Comparison of ENCODE assay signal across 20 mouse cellular contexts in genomic region chr11:98671857-98672256, GRCm38 (mm10). TPM values are rescaled to one million over a fixed set of nuclear protein-coding genes. Genes with fewer than 3 reads are reported as not detected.
DNase-seq lines count a peak whose midpoint lies in the region; ATAC-seq and TF ChIP-seq lines count a peak whose summit lies in the region.
"Had no signal": no experiment of that assay in that cellular context is flagged by ENCODE, and none has a peak within 500 bp of the region (broad histone marks: within the 10 kb centered on the region; RNA-seq: fewer than 3 reads in every experiment).

No protein-coding gene starts in this region.

- intact Hi-C loops in left cerebral cortex, adult 2 months (cut with DNase I), result no loop called here

- no peak for TF ChIP-seq CTCF in left cerebral cortex, adult 2 months (IDR thresholded peaks at IDR 0.05)

- no peak overlapping the region for H3K4me3 ChIP-seq in forebrain, embryonic 11.5 days (ENCODE audit: low read depth, low read length)
- no peak overlapping the region for H3K4me3 ChIP-seq in forebrain, embryonic 12.5 days (replicated peaks)
- H3K4me3 ChIP-seq in liver, embryonic 13.5 days (replicated peaks), result no peak overlapping the region
- no peak overlapping the region for H3K4me3 ChIP-seq in left cerebral cortex, adult 2 months
- no peak overlapping the region for H3K4me3 ChIP-seq in limb, embryonic 10.5 days
- H3K4me3 ChIP-seq: hindbrain, embryonic 13.5 days; limb, embryonic 13.5 days; midbrain, embryonic 13.5 days had no signal

- no peaks in the 10 kb centered on the region for H3K4me1 ChIP-seq in forebrain, embryonic 11.5 days (replicated peaks; ENCODE audit: control insufficient read depth, insufficient read depth, low read length)
- H3K4me1 ChIP-seq in forebrain, embryonic 12.5 days, result no peaks in the 10 kb centered on the region
- peaks cover 21% of the 10 kb centered on the region for H3K4me1 ChIP-seq in liver, embryonic 13.5 days (replicated peaks)
- no peaks in the 10 kb centered on the region for H3K4me1 ChIP-seq in limb, embryonic 10.5 days
- H3K4me1 ChIP-seq: hindbrain, embryonic 13.5 days; limb, embryonic 13.5 days; midbrain, embryonic 13.5 days had no signal

- H3K9ac ChIP-seq in forebrain, embryonic 11.5 days (ENCODE audit: low read length), result no peak overlapping the region
- no peak overlapping the region for H3K9ac ChIP-seq in forebrain, embryonic 12.5 days
- peak overlapping the region; percentile 23; the same call in 1 of the 2 replicates for H3K9ac ChIP-seq in liver, embryonic 13.5 days
- H3K9ac ChIP-seq: hindbrain, embryonic 13.5 days; limb, embryonic 13.5 days; midbrain, embryonic 13.5 days had no signal

- no peaks in the 10 kb centered on the region for H3K9me3 ChIP-seq in forebrain, embryonic 11.5 days (ENCODE audit: control insufficient read depth, low read length)
- H3K9me3 ChIP-seq in forebrain, embryonic 12.5 days, result no peaks in the 10 kb centered on the region
- H3K9me3 ChIP-seq in liver, embryonic 13.5 days (replicated peaks), result no peaks in the 10 kb centered on the region
- no peaks in the 10 kb centered on the region for H3K9me3 ChIP-seq in limb, embryonic 10.5 days (replicated peaks)
- H3K9me3 ChIP-seq: hindbrain, embryonic 13.5 days; limb, embryonic 13.5 days; midbrain, embryonic 13.5 days had no signal

- peak; percentile 41 for DNase-seq in forebrain, embryonic 11.5 days (ENCODE audit: low spot score)
- DNase-seq in 416B (ENCODE audit: low read depth), result peak; percentile 39
- peak; percentile 41 for DNase-seq in adrenal gland, postnatal 14 days
- DNase-seq in liver, embryonic 13.5 days, result peak; percentile 43
- DNase-seq in left cerebral cortex, adult 2 months (ENCODE audit: extremely low spot score in 1 of 2, low spot score in 2 of 2), result no peak
- DNase-seq in limb, embryonic 10.5 days (ENCODE audit: low spot score), result no peak
- no peak for DNase-seq in layer of hippocampus, adult 9-10 months (ENCODE audit: low spot score)
- DNase-seq: B cell, adult 2 months; cerebellum, adult 18-20 months; heart, adult 11 months; kidney, postnatal 14 days; layer of hippocampus, postnatal 36 days; lung, postnatal 10 days had no signal

- no peak overlapping the region for H3K27ac ChIP-seq in forebrain, embryonic 11.5 days (ENCODE audit: low read depth, low read length)
- H3K27ac ChIP-seq in forebrain, embryonic 12.5 days, result no peak overlapping the region
- H3K27ac ChIP-seq in liver, embryonic 13.5 days, result 0 out of 2 replicates have a peak overlapping the region, but pooled peaks have one; percentile 6
- no peak overlapping the region for H3K27ac ChIP-seq in left cerebral cortex, adult 2 months
- no peak overlapping the region for H3K27ac ChIP-seq in limb, embryonic 10.5 days
- H3K27ac ChIP-seq: hindbrain, embryonic 13.5 days; limb, embryonic 13.5 days; midbrain, embryonic 13.5 days had no signal

- H3K27me3 ChIP-seq in forebrain, embryonic 11.5 days (ENCODE audit: control insufficient read depth, insufficient read depth, low read length), result no peaks in the 10 kb centered on the region
- H3K27me3 ChIP-seq in forebrain, embryonic 12.5 days, result peaks cover 45% of the 10 kb centered on the region
- peaks cover 45% of the 10 kb centered on the region for H3K27me3 ChIP-seq in liver, embryonic 13.5 days
- H3K27me3 ChIP-seq in limb, embryonic 10.5 days (ENCODE audit: low read depth, poor library complexity, severe bottlenecking), result peaks cover 39% of the 10 kb centered on the region

- ATAC-seq in forebrain, embryonic 11.5 days (replicated peaks; ENCODE audit: low FRiP score), result no peak
- ATAC-seq in forebrain, embryonic 12.5 days (ENCODE audit: low FRiP score), result no peak
- ATAC-seq in liver, embryonic 13.5 days (ENCODE audit: low read depth), result peak; percentile 68
- ATAC-seq: intestine, embryonic 16.5 days; midbrain, embryonic 13.5 days had no signal

- no peaks in the 10 kb centered on the region for H3K36me3 ChIP-seq in forebrain, embryonic 11.5 days (ENCODE audit: control insufficient read depth, insufficient read depth, low read length)
- H3K36me3 ChIP-seq in forebrain, embryonic 12.5 days (replicated peaks), result no peaks in the 10 kb centered on the region
- H3K36me3 ChIP-seq in liver, embryonic 13.5 days, result no peaks in the 10 kb centered on the region
- H3K36me3 ChIP-seq in limb, embryonic 10.5 days, result no peaks in the 10 kb centered on the region
- H3K36me3 ChIP-seq: hindbrain, embryonic 13.5 days; limb, embryonic 13.5 days; midbrain, embryonic 13.5 days had no signal

- 70% methylated on average over 5 of the region's 5 CpGs for WGBS in forebrain, embryonic 11.5 days
- WGBS in forebrain, embryonic 12.5 days, result 68% methylated on average over 5 of the region's 5 CpGs
- 28% methylated on average over 5 of the region's 5 CpGs for WGBS in liver, embryonic 13.5 days (ENCODE audit: insufficient replicate concordance)
- WGBS in limb, embryonic 10.5 days, result 59% methylated on average over 5 of the region's 5 CpGs

- no peak overlapping the region for H3K4me2 ChIP-seq in forebrain, embryonic 11.5 days (ENCODE audit: low read depth, low read length, severe bottlenecking)
- H3K4me2 ChIP-seq in forebrain, embryonic 12.5 days, result no peak overlapping the region
- H3K4me2 ChIP-seq in liver, embryonic 13.5 days, result no peak overlapping the region
- H3K4me2 ChIP-seq: hindbrain, embryonic 13.5 days; limb, embryonic 13.5 days; midbrain, embryonic 13.5 days had no signal

RNA-seq across cellular contexts. Expression of gene Gsdma, which starts 7.7 kb away (rescaled TPM):
- not detected in 2 replicates for polyA plus RNA-seq in forebrain, embryonic 11.5 days (2014; fragmentation: Nextera tagmentation; extraction: Ambion mirVana)
- not detected in 2 replicates for polyA plus RNA-seq in forebrain, embryonic 12.5 days (2016; fragmentation: Nextera tagmentation; extraction: Ambion mirVana)
- 0.11 TPM in 1 of 2 replicates, not detected in the other for total RNA-seq in adrenal gland, postnatal 14 days (2021)
- polyA plus RNA-seq in liver, embryonic 13.5 days (2015; fragmentation: Nextera tagmentation; extraction: Ambion mirVana), result not detected in 2 replicates
- total RNA-seq in left cerebral cortex, adult 2 months (2021), result not detected
- 0.05 TPM in 1 of 2 replicates, not detected in the other for polyA plus RNA-seq in limb, embryonic 10.5 days (2016; fragmentation: Nextera tagmentation; extraction: Ambion mirVana)
- total RNA-seq: layer of hippocampus, postnatal 36 days had no signal
- polyA plus RNA-seq: heart, embryonic 16.5 days; midbrain, embryonic 13.5 days had no signal

RNA-seq across cellular contexts. Expression of gene Psmd3, which starts 10.5 kb away (rescaled TPM):
- 208 and 220 TPM in 2 replicates for polyA plus RNA-seq in forebrain, embryonic 11.5 days (2014; fragmentation: Nextera tagmentation; extraction: Ambion mirVana)
- 234 and 239 TPM in 2 replicates for polyA plus RNA-seq in forebrain, embryonic 12.5 days (2016; fragmentation: Nextera tagmentation; extraction: Ambion mirVana)
- total RNA-seq in adrenal gland, postnatal 14 days (2021), result 114 TPM in 2 replicates
- polyA plus RNA-seq in liver, embryonic 13.5 days (2015; fragmentation: Nextera tagmentation; extraction: Ambion mirVana), result 143 and 151 TPM in 2 replicates
- total RNA-seq in left cerebral cortex, adult 2 months (2021), result 100 to 1,000 TPM; 132 TPM
- polyA plus RNA-seq in limb, embryonic 10.5 days (2016; fragmentation: Nextera tagmentation; extraction: Ambion mirVana), result 284 and 303 TPM in 2 replicates

RNA-seq across cellular contexts. Expression of gene Gsdma2, which starts 25.3 kb away (rescaled TPM):
- polyA plus RNA-seq in forebrain, embryonic 11.5 days (2014; fragmentation: Nextera tagmentation; extraction: Ambion mirVana), result not detected in 2 replicates
- polyA plus RNA-seq in forebrain, embryonic 12.5 days (2016; fragmentation: Nextera tagmentation; extraction: Ambion mirVana), result not detected in 2 replicates
- total RNA-seq in adrenal gland, postnatal 14 days (2021), result 1.0 and 2.0 TPM in 2 replicates
- polyA plus RNA-seq in liver, embryonic 13.5 days (2015; fragmentation: Nextera tagmentation; extraction: Ambion mirVana), result not detected in 2 replicates
- not detected for total RNA-seq in left cerebral cortex, adult 2 months (2021)
- polyA plus RNA-seq in limb, embryonic 10.5 days (2016; fragmentation: Nextera tagmentation; extraction: Ambion mirVana), result not detected in 2 replicates
- total RNA-seq: layer of hippocampus, postnatal 36 days had no signal
- polyA plus RNA-seq: cortical plate, adult 2 months; limb, embryonic 13.5 days; midbrain, embryonic 13.5 days had no signal

RNA-seq across cellular contexts. Expression of gene Csf3, which starts 29.2 kb away (rescaled TPM):
- not detected in 2 replicates for polyA plus RNA-seq in forebrain, embryonic 11.5 days (2014; fragmentation: Nextera tagmentation; extraction: Ambion mirVana)
- polyA plus RNA-seq in forebrain, embryonic 12.5 days (2016; fragmentation: Nextera tagmentation; extraction: Ambion mirVana), result 0.14 TPM in 1 of 2 replicates, not detected in the other
- not detected in 2 replicates for total RNA-seq in adrenal gland, postnatal 14 days (2021)
- not detected in 2 replicates for polyA plus RNA-seq in liver, embryonic 13.5 days (2015; fragmentation: Nextera tagmentation; extraction: Ambion mirVana)
- total RNA-seq in left cerebral cortex, adult 2 months (2021), result not detected
- not detected in 2 replicates for polyA plus RNA-seq in limb, embryonic 10.5 days (2016; fragmentation: Nextera tagmentation; extraction: Ambion mirVana)
- total RNA-seq: layer of hippocampus, postnatal 36 days had no signal
- polyA plus RNA-seq: heart, embryonic 16.5 days; hindbrain, embryonic 13.5 days; intestine, embryonic 16.5 days; limb, embryonic 13.5 days; midbrain, embryonic 13.5 days had no signal

RNA-seq across cellular contexts. Expression of gene Gsdma3, which starts 45.7 kb away (rescaled TPM):
- not detected in 2 replicates for polyA plus RNA-seq in forebrain, embryonic 11.5 days (2014; fragmentation: Nextera tagmentation; extraction: Ambion mirVana)
- not detected in 2 replicates for polyA plus RNA-seq in forebrain, embryonic 12.5 days (2016; fragmentation: Nextera tagmentation; extraction: Ambion mirVana)
- 25.4 and 31.6 TPM in 2 replicates for total RNA-seq in adrenal gland, postnatal 14 days (2021)
- not detected in 2 replicates for polyA plus RNA-seq in liver, embryonic 13.5 days (2015; fragmentation: Nextera tagmentation; extraction: Ambion mirVana)
- under 1 TPM; 0.23 to 0.27 TPM for total RNA-seq in left cerebral cortex, adult 2 months (2021)
- not detected in 2 replicates for polyA plus RNA-seq in limb, embryonic 10.5 days (2016; fragmentation: Nextera tagmentation; extraction: Ambion mirVana)
- polyA plus RNA-seq: cortical plate, adult 2 months; hindbrain, embryonic 13.5 days; intestine, embryonic 16.5 days; limb, embryonic 13.5 days; midbrain, embryonic 13.5 days had no signal

Comparison
In these comparisons a context has a peak if more than half of its experiments do, and no peak if none do; other contexts are left out.
1. DNase-seq: peak in forebrain, embryonic 11.5 days (single experiment), 416B (single experiment), adrenal gland, postnatal 14 days (single experiment) and liver, embryonic 13.5 days (single experiment); none in left cerebral cortex, adult 2 months (0 of 2), limb, embryonic 10.5 days (single experiment) and layer of hippocampus, adult 9-10 months (single experiment).